Mouse (Mus musculus): ENCODE results near the gene Ppp1r27. TPM values are rescaled to one million over a fixed set of nuclear protein-coding genes. Genes with fewer than 3 reads are reported as not detected.

Ppp1r27 gene
- polyA plus RNA-seq, 1 experiment: 1.0 TPM

DNA sequence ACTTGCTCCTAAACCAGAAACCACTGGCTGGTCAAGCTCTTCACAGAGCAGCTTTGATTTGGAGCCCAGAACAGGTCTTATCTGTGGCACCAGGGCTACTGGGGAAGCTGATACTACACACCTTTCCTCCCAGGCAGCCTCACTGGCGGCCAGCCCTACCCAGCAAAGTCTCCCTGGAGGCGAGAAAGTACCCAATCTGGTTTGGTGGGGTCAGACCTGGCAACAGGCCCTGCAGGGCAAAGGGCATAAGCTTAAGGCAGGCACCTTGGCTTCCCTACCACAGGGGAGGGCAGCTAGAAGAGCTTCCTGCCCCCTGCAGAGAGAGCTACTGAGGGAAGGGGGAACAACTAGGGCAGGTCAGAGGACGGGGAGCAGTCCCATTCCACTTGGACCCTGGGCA lies 50.6 kb downstream of the Ppp1r27 start:
- Histone ChIP-seq H3K4me3 (no peak overlapping the region), H3ac (ENCODE audit: control insufficient read depth, insufficient read length) (no peak overlapping the region), H3K27me3 (ENCODE audit: control insufficient read depth, insufficient read depth, insufficient read length) (no peaks in the 10 kb centered on the region), H3K4me2 (ENCODE audit: low read depth) (no peak overlapping the region), H3K36me3 (ENCODE audit: control insufficient read depth, insufficient read depth) (peaks cover 7% of the 10 kb centered on the region), H3K79me2 (ENCODE audit: control insufficient read depth, insufficient read depth) (no peaks in the 10 kb centered on the region)
- TF ChIP-seq POLR2AphosphoS2 (IDR thresholded peaks at IDR 0.05; ENCODE audit: insufficient read length, low read depth) (peak; percentile 79), MAX (IDR thresholded peaks at IDR 0.05; ENCODE audit: low read depth) (no peak)

Other genes with a start within 250 kb of the Ppp1r27 start
- gene Actg1, start 202.6 kb downstream of the Ppp1r27 start, polyA plus RNA-seq (2012; fragmentation: generic; extraction: Trizol): 2,358 TPM
- gene Fscn2, start 189.6 kb downstream of the Ppp1r27 start, polyA plus RNA-seq (2012; fragmentation: generic; extraction: Trizol): 1.1 TPM
- gene Faap100, start 172.4 kb downstream of the Ppp1r27 start, polyA plus RNA-seq (2012; fragmentation: generic; extraction: Trizol): 12.3 TPM
- 61.8 TPM for gene Nploc4, start 113.4 kb downstream of the Ppp1r27 start, polyA plus RNA-seq (2012; fragmentation: generic; extraction: Trizol)
- not detected for gene Tspan10, start 108.5 kb downstream of the Ppp1r27 start, polyA plus RNA-seq (2012; fragmentation: generic; extraction: Trizol)
- gene Pde6g, start 97.6 kb downstream of the Ppp1r27 start, polyA plus RNA-seq (2012; fragmentation: generic; extraction: Trizol): 0.18 TPM
- 17.4 TPM for gene Oxld1, start 93.1 kb downstream of the Ppp1r27 start, polyA plus RNA-seq (2012; fragmentation: generic; extraction: Trizol)
- gene Ccdc137, start 93.0 kb downstream of the Ppp1r27 start, polyA plus RNA-seq (2012; fragmentation: generic; extraction: Trizol): 11.4 TPM
- gene Arl16, start 83.5 kb downstream of the Ppp1r27 start, polyA plus RNA-seq (2012; fragmentation: generic; extraction: Trizol): 15.6 TPM
- 218 TPM for gene Mrpl12, start 66.5 kb downstream of the Ppp1r27 start, polyA plus RNA-seq (2012; fragmentation: generic; extraction: Trizol)
- gene Slc25a10, start 59.3 kb downstream of the Ppp1r27 start, polyA plus RNA-seq (2012; fragmentation: generic; extraction: Trizol): 43.8 TPM
- 0.05 TPM for gene Gcgr, start 20.4 kb downstream of the Ppp1r27 start, polyA plus RNA-seq (2012; fragmentation: generic; extraction: Trizol)
- gene Mcrip1, start 1.4 kb downstream of the Ppp1r27 start, polyA plus RNA-seq (2012; fragmentation: generic; extraction: Trizol): 237 TPM
- 444 TPM for gene P4hb, start 22.1 kb upstream of the Ppp1r27 start, polyA plus RNA-seq (2012; fragmentation: generic; extraction: Trizol)
- 837 TPM for gene Arhgdia, start 30.5 kb upstream of the Ppp1r27 start, polyA plus RNA-seq (2012; fragmentation: generic; extraction: Trizol)
- 113 TPM for gene Alyref, start 47.2 kb upstream of the Ppp1r27 start, polyA plus RNA-seq (2012; fragmentation: generic; extraction: Trizol)
- 184 TPM for gene Anapc11, start 47.3 kb upstream of the Ppp1r27 start, polyA plus RNA-seq (2012; fragmentation: generic; extraction: Trizol)
- gene Npb, start 57.3 kb upstream of the Ppp1r27 start, polyA plus RNA-seq (2012; fragmentation: generic; extraction: Trizol): 0.32 TPM
- gene Pcyt2, start 66.8 kb upstream of the Ppp1r27 start, polyA plus RNA-seq (2012; fragmentation: generic; extraction: Trizol): 117 TPM
- gene Sirt7, start 74.1 kb upstream of the Ppp1r27 start, polyA plus RNA-seq (2012; fragmentation: generic; extraction: Trizol): 29.9 TPM
- gene Mafg, start 82.5 kb upstream of the Ppp1r27 start, polyA plus RNA-seq (2012; fragmentation: generic; extraction: Trizol): 43.1 TPM
- gene Pycr1, start 92.6 kb upstream of the Ppp1r27 start, polyA plus RNA-seq (2012; fragmentation: generic; extraction: Trizol): 56.9 TPM
- 4.6 TPM for gene Myadml2, start 97.0 kb upstream of the Ppp1r27 start, polyA plus RNA-seq (2012; fragmentation: generic; extraction: Trizol)
- gene Notum, start 110.0 kb upstream of the Ppp1r27 start, polyA plus RNA-seq (2012; fragmentation: generic; extraction: Trizol): 0.19 TPM
- 65.9 TPM for gene Aspscr1, start 121.8 kb upstream of the Ppp1r27 start, polyA plus RNA-seq (2012; fragmentation: generic; extraction: Trizol)
- 42.5 TPM for gene Cenpx, start 162.6 kb upstream of the Ppp1r27 start, polyA plus RNA-seq (2012; fragmentation: generic; extraction: Trizol)
- gene Lrrc45, start 162.8 kb upstream of the Ppp1r27 start, polyA plus RNA-seq (2012; fragmentation: generic; extraction: Trizol): 10.6 TPM
- 1.9 TPM for gene Rac3, start 170.3 kb upstream of the Ppp1r27 start, polyA plus RNA-seq (2012; fragmentation: generic; extraction: Trizol)
- 21.2 TPM for gene Dcxr, start 176.1 kb upstream of the Ppp1r27 start, polyA plus RNA-seq (2012; fragmentation: generic; extraction: Trizol)
- 183 TPM for gene Cbr2, start 181.0 kb upstream of the Ppp1r27 start, polyA plus RNA-seq (2012; fragmentation: generic; extraction: Trizol)
- gene Hmga1b, start 211.7 kb upstream of the Ppp1r27 start, polyA plus RNA-seq (2012; fragmentation: generic; extraction: Trizol): 130 TPM
- gene Rfng, start 233.1 kb upstream of the Ppp1r27 start, polyA plus RNA-seq (2012; fragmentation: generic; extraction: Trizol): 19.7 TPM
- gene Gps1, start 233.1 kb upstream of the Ppp1r27 start, polyA plus RNA-seq (2012; fragmentation: generic; extraction: Trizol): 179 TPM
- 58.3 TPM for gene Dus1l, start 245.3 kb upstream of the Ppp1r27 start, polyA plus RNA-seq (2012; fragmentation: generic; extraction: Trizol)

All from myocyte (in vitro differentiated cells).